Mouse (Mus musculus) liver, postnatal 0 days (tissue): ENCODE measurements at regions not wholly inside any gene's neighbourhood (a gene's known extent, or its start where the extent isn't known, plus 50 kb on each side); places are given as distances from the start of the nearest gene placed in this dataset.
A peak's percentile ranks its signal among the peaks of the same experiment; 100 is the strongest.

Source experiments
- CTCF ChIP-seq: sonication (generic); IDR thresholded peaks from 2 replicates; pipeline ENCODE4 v1.5.1; 2016; ENCODE audit warnings: antibody characterized with exemption, low read depth
- EP300 ChIP-seq: IDR thresholded peaks from 2 replicates; pipeline ENCODE4 v1.6.1; 2016; ENCODE audit warnings: antibody characterized with exemption, low read depth, mild to moderate bottlenecking

DNA sequence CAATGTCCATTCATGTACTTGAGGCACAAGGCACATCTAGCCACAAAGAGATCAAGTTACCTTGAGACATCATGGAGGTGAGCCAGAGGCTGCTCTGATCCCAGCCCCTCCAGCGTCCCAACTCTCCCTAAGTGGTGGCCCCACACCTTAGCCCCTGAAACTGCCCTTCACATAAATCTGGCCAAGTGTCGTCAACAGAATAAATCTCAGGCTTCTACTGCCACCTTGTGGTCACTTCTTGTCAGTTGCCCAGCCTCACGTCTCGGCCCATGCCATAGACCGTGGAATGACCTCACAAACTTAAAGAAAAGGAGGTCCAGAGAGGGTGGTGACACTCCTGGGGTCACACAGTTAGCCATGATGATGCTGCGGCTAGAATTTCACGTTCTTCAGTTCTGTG is 82.0 kb upstream of the Foxk1 start:
- TF ChIP-seq CTCF, result peak; percentile 86
- no peak for TF ChIP-seq EP300
